In the genomic region with DNA sequence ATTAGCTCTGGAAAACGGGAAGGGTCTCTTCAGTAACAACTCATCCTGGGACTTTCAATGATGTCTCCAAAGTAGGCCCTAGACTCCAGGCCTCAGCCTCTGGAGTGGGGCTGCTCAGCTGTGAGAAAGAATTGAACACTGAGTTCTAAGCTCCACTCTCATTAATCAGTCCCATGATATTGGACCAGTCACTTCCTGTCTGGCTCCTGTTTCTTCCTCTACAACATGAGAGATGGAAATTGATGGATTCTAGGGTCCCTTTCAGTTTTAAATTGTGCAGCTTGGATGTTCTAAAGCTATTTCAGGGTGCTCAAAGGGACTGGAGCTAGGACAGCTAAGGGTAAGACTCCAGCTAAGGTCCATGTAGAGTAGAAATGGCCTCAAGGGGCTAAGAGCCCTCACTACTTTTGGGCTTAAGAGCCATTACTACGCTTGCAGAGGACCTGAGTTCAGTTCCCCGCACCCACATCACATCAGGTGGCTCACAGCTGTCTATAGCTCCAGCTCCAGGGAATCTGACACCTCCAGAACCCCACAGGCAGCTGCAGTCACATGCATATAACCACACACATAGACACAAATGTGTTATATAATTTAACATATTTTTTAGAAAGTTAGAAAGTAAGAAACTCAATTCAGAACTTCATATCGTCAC, we compare ENCODE assay signal across 12 mouse cellular contexts. TPM values are rescaled to one million over a fixed set of nuclear protein-coding genes. Genes with fewer than 3 reads are reported as not detected.
DNase-seq lines count a peak whose midpoint lies in the region; ATAC-seq and TF ChIP-seq lines count a peak whose summit lies in the region.
"Had no signal": no experiment of that assay in that cellular context is flagged by ENCODE, and none has a peak within 500 bp of the region (broad histone marks: within the 10 kb centered on the region; RNA-seq: fewer than 3 reads in every experiment).

No protein-coding gene starts in this region.

- H3K9ac ChIP-seq in stomach, embryonic 15.5 days, result no peak overlapping the region
- H3K9ac ChIP-seq in forebrain, embryonic 12.5 days, result no peak overlapping the region
- H3K9ac ChIP-seq: embryonic facial prominence, embryonic 12.5 days had no signal

- H3K4me1 ChIP-seq in heart, embryonic 10.5 days, result peaks cover 35% of the 10 kb centered on the region
- H3K4me1 ChIP-seq in stomach, embryonic 15.5 days, result peaks cover 16% of the 10 kb centered on the region
- H3K4me1 ChIP-seq in forebrain, embryonic 12.5 days, result peaks cover 16% of the 10 kb centered on the region

- WGBS in heart, embryonic 10.5 days, result 77% methylated on average over 4 of the region's 4 CpGs
- WGBS in stomach, embryonic 15.5 days, result 77% methylated on average over 4 of the region's 4 CpGs
- 87% methylated on average over 4 of the region's 4 CpGs for WGBS in forebrain, embryonic 12.5 days

- TF ChIP-seq CTCF in layer of hippocampus, adult 2 months (conservative IDR thresholded peaks at IDR 0.05), result no peak

- no peaks in the 10 kb centered on the region for H3K27me3 ChIP-seq in heart, embryonic 10.5 days (ENCODE audit: insufficient read depth, poor library complexity, severe bottlenecking)
- H3K27me3 ChIP-seq in stomach, embryonic 15.5 days (replicated peaks), result no peaks in the 10 kb centered on the region
- H3K27me3 ChIP-seq in forebrain, embryonic 12.5 days, result no peaks in the 10 kb centered on the region
- H3K27me3 ChIP-seq: embryonic facial prominence, embryonic 12.5 days had no signal

- H3K4me3 ChIP-seq in heart, embryonic 10.5 days, result no peak overlapping the region
- no peak overlapping the region for H3K4me3 ChIP-seq in layer of hippocampus, adult 2 months
- no peak overlapping the region for H3K4me3 ChIP-seq in stomach, embryonic 15.5 days (replicated peaks)
- H3K4me3 ChIP-seq in forebrain, embryonic 12.5 days (replicated peaks), result no peak overlapping the region
- H3K4me3 ChIP-seq: embryonic facial prominence, embryonic 12.5 days had no signal

- DNase-seq in heart, embryonic 10.5 days (ENCODE audit: low spot score), result no peak
- DNase-seq in heart, adult 9 months (ENCODE audit: low spot score in 2 of 2), result no peak
- no peak for DNase-seq in layer of hippocampus, adult 2 months (ENCODE audit: low spot score in 2 of 2)
- no peak for DNase-seq in layer of hippocampus, postnatal 14 days (ENCODE audit: low spot score in 2 of 2)
- no peak for DNase-seq in right cerebral cortex, postnatal 25 days
- DNase-seq: cerebellum, adult 8-10 months had no signal

- peak; percentile 9 for ATAC-seq in CD4-positive, CD25-positive, alpha-beta regulatory T cell, adult 4 months
- ATAC-seq in stomach, embryonic 15.5 days (ENCODE audit: insufficient read depth, low FRiP score, low read depth), result no peak
- ATAC-seq in forebrain, embryonic 12.5 days (ENCODE audit: low FRiP score), result no peak
- ATAC-seq: forebrain, embryonic 16.5 days; intestine, embryonic 16.5 days had no signal

- H3K27ac ChIP-seq in heart, embryonic 10.5 days, result peak overlapping the region; percentile 67
- 0 out of 2 replicates have a peak overlapping the region, but pooled peaks have one; percentile 28 for H3K27ac ChIP-seq in layer of hippocampus, adult 2 months
- 0 out of 2 replicates have a peak overlapping the region, but pooled peaks have one; percentile 21 for H3K27ac ChIP-seq in stomach, embryonic 15.5 days
- H3K27ac ChIP-seq in forebrain, embryonic 12.5 days, result no peak overlapping the region

- H3K4me2 ChIP-seq in stomach, embryonic 15.5 days, result no peak overlapping the region
- H3K4me2 ChIP-seq in forebrain, embryonic 12.5 days, result no peak overlapping the region
- H3K4me2 ChIP-seq: embryonic facial prominence, embryonic 12.5 days had no signal

- no peaks in the 10 kb centered on the region for H3K9me3 ChIP-seq in heart, embryonic 10.5 days
- H3K9me3 ChIP-seq in stomach, embryonic 15.5 days, result no peaks in the 10 kb centered on the region
- H3K9me3 ChIP-seq in forebrain, embryonic 12.5 days, result no peaks in the 10 kb centered on the region
- H3K9me3 ChIP-seq: embryonic facial prominence, embryonic 12.5 days had no signal

- no peaks in the 10 kb centered on the region for H3K36me3 ChIP-seq in heart, embryonic 10.5 days
- no peaks in the 10 kb centered on the region for H3K36me3 ChIP-seq in stomach, embryonic 15.5 days
- no peaks in the 10 kb centered on the region for H3K36me3 ChIP-seq in forebrain, embryonic 12.5 days (replicated peaks)
- H3K36me3 ChIP-seq: embryonic facial prominence, embryonic 12.5 days had no signal

RNA-seq across cellular contexts. Expression of a gene that starts 12.4 kb away (rescaled TPM):
- 209 and 232 TPM in 2 replicates for polyA plus RNA-seq in heart, embryonic 10.5 days (2016; fragmentation: Nextera tagmentation; extraction: Ambion mirVana)
- total RNA-seq in layer of hippocampus, adult 2 months (2021), result 100 to 1,000 TPM; 181 TPM
- 100 to 1,000 TPM; 169 to 184 TPM for total RNA-seq in layer of hippocampus, postnatal 14 days (2021)
- polyA plus RNA-seq in CD4-positive, CD25-positive, alpha-beta regulatory T cell, adult 4 months (2017; shearing (Covaris generic)), result 100 to 1,000 TPM; 272 to 283 TPM
- 222 and 224 TPM in 2 replicates for polyA plus RNA-seq in stomach, embryonic 15.5 days (2015; fragmentation: Nextera tagmentation; extraction: Ambion mirVana)
- polyA plus RNA-seq in forebrain, embryonic 12.5 days (2016; fragmentation: Nextera tagmentation; extraction: Ambion mirVana), result 252 and 263 TPM in 2 replicates

RNA-seq across cellular contexts. Expression of a gene that starts 57.6 kb away (rescaled TPM):
- 2.5 and 3.7 TPM in 2 replicates for polyA plus RNA-seq in heart, embryonic 10.5 days (2016; fragmentation: Nextera tagmentation; extraction: Ambion mirVana)
- 1 to 10 TPM; 1.9 to 2.8 TPM for total RNA-seq in layer of hippocampus, adult 2 months (2021)
- total RNA-seq in layer of hippocampus, postnatal 14 days (2021), result 1 to 10 TPM; 5.2 to 6.7 TPM
- 1 to 10 TPM; 1.3 to 4.2 TPM for polyA plus RNA-seq in CD4-positive, CD25-positive, alpha-beta regulatory T cell, adult 4 months (2017; shearing (Covaris generic))
- polyA plus RNA-seq in stomach, embryonic 15.5 days (2015; fragmentation: Nextera tagmentation; extraction: Ambion mirVana), result 3.6 and 5.2 TPM in 2 replicates
- 2.2 and 3.0 TPM in 2 replicates for polyA plus RNA-seq in forebrain, embryonic 12.5 days (2016; fragmentation: Nextera tagmentation; extraction: Ambion mirVana)
